Mouse (Mus musculus): Measurements from ENCODE around the gene Stpg4.

- TF ChIP-seq CTCF (IDR thresholded peaks at IDR 0.05; ENCODE audit: borderline replicate concordance, extremely low read depth, insufficient read depth, insufficient read length) (no peak), POLR2A (IDR thresholded peaks at IDR 0.05; ENCODE audit: borderline replicate concordance, extremely low read depth, insufficient read depth, insufficient read length, poor library complexity, severe bottlenecking) (no peak)
Observed at GRCm38 (mm10) chr17:87457961-87458360, 30.4 kb upstream of the Stpg4 start.
